Mouse (Mus musculus) natural killer cell, adult 2 months (primary cell): ENCODE data around the gene Guca2b.

Experiments used
- DNase-seq, 2 experiments: peaks; one replicate each; pipeline ENCODE4 v3.0.0; 2022; ENCODE audit warnings: low spot score in 2 of 2

The Guca2b gene

DNA sequence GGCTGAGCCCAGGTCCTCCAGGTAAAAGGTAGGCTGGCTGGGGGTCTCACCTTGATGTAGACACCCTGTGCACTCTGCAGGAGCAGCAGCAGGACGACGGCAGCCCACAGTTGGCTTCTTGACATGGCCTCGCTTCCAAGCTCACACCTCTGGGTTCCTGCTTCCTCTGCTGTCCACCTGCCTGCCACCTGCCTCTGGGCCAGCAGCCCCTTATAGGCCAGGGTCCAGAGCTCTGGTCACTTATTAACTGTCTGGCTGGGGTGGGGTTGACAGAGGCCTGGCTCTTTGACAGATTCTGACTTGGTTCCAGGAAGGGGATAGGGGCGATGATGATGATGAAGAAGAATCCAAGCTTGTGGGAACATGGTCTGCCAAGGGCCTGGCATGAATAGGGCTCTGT lies at the start of gene Guca2b:
TSS of gene Guca2b (minus strand) at position 224 of the 400 bp plus-strand sequence.
- DNase-seq = no peak

GRCm38 (mm10) chr4:119707751-119708150 lies 49.0 kb upstream of the Guca2b start:
- DNase-seq = no peak

DNA sequence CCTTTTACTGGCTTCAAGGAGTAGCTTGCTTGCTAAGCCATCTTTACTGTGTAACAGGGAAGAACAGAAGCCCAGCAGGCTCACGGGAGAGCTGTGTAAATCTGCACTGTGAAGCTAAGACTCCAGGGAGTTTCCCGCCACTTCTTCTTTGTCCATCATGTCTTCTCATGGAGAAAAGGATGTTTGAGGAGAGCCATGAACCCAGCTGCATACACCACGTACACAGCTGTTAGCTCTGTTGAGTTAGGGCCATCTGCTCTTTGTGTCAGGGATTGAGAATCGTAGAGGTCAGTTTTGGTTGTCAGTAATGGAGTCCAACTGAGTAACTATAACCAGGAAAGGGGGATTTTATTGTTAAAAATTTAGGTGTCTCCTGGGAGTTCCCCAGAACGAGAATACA lies 48.6 kb upstream of the Guca2b start:
- DNase-seq = no peak

DNA sequence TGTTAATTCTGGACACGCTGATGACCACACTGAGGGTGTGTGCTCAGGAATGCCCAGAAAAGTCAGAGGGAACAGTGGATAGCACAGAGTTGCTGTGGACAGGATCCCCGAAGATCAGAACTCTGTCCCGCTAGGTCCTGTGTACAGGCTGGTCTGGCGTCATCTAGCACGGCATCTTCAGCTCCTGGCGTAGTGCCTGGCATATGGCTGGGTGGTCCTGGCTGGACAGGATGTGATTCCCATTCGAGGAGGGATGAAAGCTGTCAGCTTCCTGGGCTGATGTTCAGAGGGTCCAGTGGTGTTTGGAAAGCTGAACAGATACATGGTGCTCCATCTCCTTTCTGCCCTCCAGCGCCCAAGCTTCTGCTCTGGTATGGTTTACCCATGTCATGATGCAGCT lies 45.2 kb upstream of the Guca2b start:
- no peak for DNase-seq

DNA sequence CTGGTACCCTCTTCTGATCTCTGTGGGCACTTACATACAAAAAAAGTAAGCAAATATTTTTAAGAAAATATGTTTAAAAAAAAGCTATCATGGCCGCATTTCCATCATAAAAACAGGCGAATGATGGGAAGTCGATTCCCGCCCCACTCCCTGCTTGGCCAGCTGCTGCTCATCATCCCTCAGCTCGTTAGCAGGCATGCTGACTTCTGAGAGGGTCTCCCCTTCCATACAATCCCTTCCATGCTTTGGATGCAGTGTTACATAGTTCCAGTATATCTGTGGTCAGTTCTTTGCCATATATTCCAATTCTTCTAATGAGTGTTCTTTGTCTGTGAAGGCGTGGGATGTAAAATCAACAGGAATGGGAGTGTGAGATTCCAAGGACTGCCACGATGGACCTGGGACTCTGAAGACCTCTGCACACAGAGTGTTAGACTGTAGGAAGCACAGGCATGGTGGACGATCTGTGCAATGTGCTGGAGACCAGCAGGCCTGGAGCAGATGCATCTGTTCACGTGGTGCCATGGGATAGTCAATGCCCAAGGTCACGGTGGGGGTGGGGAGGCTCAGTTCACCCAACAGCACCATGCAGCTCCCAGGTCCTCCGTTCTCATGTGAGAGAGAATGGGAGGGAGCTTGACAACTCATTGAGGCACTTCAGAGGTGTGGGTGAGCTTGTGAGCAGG lies 42.7 kb upstream of the Guca2b start:
- no peak for DNase-seq

DNA sequence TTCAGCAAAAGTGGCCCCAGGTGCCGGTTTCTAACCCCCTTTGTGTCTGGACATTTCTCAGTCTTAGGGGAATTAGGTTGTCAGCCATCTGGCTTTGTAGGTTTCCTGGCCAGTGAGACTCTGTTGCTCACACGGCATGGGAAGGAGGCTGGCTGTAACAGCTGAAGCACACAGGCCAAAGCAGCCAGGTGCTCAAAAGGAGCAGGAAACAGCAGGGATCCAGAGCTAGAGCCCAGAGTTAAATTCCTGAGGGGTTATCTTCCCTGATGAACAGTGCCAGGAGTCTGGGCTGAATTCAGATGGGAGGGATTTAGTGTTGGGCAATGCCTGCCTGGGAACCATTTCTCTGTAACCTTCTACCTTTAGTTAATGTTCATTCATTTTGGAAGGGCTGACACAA lies 39.6 kb upstream of the Guca2b start:
- DNase-seq = no peak

DNA sequence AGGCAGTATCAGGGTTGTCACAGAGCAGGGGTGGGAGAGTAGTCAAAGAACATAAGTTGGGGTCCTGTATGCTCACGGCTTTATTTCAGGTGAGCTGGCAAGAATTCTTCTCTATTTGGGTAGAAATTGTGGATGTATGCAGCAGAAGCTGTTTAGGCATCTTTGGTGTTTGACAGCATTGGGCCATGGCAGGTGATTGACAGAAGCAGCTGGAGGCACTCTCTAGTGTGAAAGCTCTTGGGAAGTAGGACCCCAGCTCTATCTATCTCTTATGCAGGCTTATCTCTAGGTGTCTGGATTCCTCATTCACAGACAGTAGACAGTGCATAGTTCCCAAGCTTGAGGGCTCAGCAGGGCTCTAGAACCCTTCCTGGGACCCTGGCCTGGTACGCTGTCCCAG lies 27.0 kb upstream of the Guca2b start:
- DNase-seq = no peak

DNA sequence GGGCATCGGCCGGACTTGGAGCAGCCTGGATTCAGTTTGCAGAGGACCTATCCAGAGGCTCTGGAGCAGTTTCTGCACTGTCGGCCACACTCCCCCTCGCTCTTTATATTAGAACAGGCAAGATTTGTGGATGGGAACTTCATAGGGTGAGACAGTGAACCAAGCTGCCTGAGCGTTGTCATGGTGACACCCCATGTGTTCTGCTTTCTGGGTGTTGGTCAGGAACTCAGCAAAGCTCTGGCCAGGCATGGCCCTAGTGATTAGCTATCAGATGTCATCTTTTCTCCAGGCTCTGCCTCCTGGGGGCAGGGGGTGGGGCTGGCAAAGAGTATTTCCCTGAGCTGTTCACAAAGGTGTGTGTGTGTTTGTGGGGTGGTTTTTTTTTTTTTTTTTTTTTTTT lies 23.8 kb upstream of the Guca2b start:
- no peak for DNase-seq

- DNase-seq = no peak
These were observed 13.9 kb upstream of the Guca2b start for GRCm38 (mm10) chr4:119672685-119673084.

GRCm38 (mm10) chr4:119671164-119671563 lies 12.4 kb upstream of the Guca2b start:
- no peak for DNase-seq

DNA sequence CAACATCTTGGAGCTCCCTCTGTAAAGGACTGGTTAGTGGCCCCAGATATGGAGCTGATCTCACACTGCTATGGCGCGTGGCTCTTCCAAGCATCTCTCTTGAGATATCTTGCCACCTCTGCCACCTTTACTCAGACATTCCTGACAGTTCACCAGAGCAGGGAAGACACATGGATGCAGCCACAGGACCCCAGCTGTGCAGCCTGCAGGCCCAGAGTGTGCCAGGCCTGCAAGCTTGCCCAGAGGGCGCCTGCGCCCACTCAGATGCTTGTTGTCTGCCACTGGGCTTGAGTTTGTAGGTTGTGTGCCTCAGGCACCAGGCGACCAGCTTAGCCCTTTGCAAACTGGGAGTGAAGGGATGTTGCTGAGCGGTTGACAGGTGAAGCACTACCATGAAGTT lies 12.0 kb upstream of the Guca2b start:
- DNase-seq = no peak

DNA sequence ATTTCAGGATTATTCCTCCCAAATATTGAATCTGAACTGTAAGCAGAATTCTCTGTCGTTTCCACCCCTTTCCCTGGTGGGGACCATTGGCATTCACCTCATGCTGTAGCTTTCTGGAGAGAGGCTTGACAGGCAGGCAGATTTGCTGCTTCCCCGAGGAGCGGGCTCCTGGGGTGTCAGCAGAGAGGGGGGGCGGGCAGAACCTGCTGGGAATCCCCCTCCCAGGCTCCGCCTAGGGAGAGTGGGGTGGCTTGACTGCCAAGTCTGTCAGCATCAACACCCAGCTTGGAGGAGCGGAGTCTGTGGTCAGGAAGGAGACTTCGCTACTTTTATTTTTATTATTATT lies 11.4 kb upstream of the Guca2b start:
- no peak for DNase-seq

- DNase-seq = peak in 1 of 2 experiments; percentile 60
These were observed 10.8 kb upstream of the Guca2b start for GRCm38 (mm10) chr4:119669356-119670209.

DNA sequence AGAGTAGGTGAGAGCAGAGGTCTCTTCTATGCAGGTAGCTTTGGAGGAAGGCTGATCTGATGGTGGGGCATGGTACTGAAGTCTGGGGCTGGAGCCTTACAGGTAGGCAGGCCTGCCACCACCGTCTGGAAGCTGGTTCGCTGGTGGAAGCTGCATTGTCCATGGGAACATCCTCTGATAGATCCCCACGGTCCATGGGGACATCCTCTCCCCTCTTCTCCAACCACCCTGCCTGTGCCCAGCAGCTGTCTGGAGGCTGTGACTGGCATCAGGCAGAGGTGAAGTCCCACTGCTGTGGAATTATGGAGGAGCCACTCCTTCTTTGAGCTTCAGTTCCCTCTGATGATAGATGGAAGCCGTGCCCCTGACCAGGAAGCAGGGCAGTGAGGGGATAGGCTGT lies 9.8 kb upstream of the Guca2b start:
- DNase-seq = no peak

DNA sequence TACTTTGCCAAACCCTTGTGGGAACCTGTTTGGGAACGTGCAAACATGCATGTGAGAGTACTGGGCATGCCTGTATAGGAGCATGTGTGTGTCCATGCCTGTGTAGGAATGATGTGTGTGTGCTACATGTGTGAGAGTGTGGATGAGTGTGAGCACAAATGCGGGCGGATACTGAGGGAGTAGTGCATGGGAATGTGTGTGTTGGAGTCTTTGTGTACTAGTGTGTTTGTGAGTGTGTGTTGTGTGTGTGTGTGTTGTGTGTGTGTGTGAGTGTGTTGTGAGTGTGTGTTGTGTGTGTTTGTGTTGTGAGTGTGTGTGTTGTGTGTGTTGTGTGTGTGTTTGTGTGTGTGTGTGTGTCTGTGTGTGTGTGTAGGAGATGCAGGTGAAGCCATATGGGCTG lies 9.4 kb upstream of the Guca2b start:
- no peak for DNase-seq

DNA sequence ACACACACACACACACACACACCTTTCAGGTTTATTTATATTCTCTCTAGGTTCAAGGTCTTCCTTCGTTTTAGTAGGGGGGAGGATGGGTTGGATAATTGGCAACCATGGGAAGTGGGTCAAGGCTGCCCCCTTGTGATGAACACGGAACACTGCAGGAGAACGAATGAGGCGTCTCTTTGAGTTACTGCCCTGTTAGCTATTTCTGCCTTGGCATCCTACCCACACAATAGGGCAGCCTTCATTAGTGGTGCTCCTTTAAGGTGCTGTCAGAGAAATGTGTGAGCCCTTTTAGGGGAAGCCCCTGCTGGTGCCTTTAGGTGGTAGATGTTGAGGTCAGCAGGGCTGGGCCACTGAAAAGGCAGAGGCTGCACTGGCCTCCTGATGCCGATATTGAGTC lies 8.7 kb upstream of the Guca2b start:
- DNase-seq = peak; percentile 19 to 38

DNA sequence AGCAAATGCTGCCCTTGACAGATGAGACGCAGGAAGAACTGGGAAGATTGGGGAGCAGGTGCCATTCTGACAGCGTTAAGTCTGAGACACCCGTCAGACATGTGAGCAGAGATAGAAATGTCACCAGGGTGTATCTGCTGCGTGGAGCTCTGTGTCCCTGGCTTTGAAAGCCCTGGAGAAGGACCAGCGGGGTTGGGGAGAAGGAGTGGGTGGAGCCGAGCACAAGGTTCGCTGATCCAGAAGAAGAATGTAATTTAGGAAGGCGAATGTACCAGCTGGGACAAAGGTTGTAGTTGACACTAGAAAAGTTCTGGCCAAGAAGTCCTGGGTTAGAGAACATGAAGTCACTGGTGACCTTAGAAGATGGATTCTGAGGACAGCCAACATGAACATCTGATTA lies 7.4 kb upstream of the Guca2b start:
- DNase-seq = no peak

- DNase-seq = no peak
These were observed 6.4 kb upstream of the Guca2b start for GRCm38 (mm10) chr4:119665166-119665565.

- peak in 1 of 2 experiments; percentile 45 for DNase-seq
These were observed 4.8 kb upstream of the Guca2b start for GRCm38 (mm10) chr4:119663409-119664095.

DNA sequence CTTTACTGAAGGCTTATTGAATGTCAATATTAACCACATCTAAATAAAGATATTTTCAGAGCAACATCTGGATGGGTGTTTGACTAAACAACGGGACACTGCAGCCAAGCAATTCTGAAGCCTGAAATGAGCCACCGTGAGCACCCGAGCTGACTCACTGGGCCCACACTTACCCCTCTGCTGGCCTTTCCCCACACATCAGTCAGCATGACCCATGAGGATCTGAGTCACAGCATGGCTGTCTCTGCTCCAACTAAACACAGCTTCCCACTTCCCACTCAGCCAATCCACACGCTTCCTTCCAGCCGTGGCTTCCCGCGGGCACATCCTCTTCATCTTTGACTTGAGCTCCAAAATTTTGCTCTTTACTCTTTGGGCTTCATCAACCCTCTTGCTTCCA lies 4.2 kb upstream of the Guca2b start:
- DNase-seq = no peak

GRCm38 (mm10) chr4:119662151-119662550 lies 3.4 kb upstream of the Guca2b start:
- no peak for DNase-seq

- no peak for DNase-seq
These were observed 1.3 kb upstream of the Guca2b start for GRCm38 (mm10) chr4:119660007-119660406.

DNA sequence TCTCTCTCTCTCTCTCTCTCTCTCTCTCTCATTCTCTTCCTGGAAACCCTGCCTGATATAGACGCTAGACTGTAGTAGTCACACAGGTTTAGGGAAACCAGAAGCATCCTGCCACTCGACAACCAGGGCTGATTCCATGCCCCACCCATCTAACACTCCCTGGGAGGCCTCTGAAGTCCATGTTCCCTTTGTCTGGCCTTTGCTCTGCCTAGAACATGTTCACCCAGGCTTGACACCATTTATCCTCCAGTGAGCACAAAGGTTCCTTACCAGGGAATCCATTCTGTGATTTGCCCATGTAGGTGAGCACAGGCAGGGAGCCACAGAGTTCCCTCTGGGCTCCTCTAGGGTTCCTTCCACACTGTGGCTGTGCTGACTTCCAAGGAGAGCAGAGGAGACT lies 508 bp downstream of the Guca2b start:
- DNase-seq = no peak
